Mouse (Mus musculus) erythroblast, embryonic 14.5 days (primary cell): ENCODE measurements around the gene Gm10521.

ENCODE experiments used
- GATA1 ChIP-seq: IDR thresholded peaks from 2 replicates; pipeline ENCODE4 v1.6.1; 2012; ENCODE audit warnings: low read length, inconsistent platforms, mixed read lengths
- TAL1 ChIP-seq: IDR thresholded peaks from 3 replicates; pipeline ENCODE4 v1.6.1; 2012; ENCODE audit warnings: low read length, inconsistent platforms, mixed read lengths

- TF ChIP-seq TAL1, result no peak
- no peak for TF ChIP-seq GATA1
These were observed 23.7 kb downstream of the Gm10521 start for GRCm38 (mm10) chr1:171919193-171919592.
